Mouse (Mus musculus): ENCODE measurements around the gene Bicra. TPM values are rescaled to one million over a fixed set of nuclear protein-coding genes. Genes with fewer than 3 reads are reported as not detected.

Gene Bicra
- total and polyA plus RNA-seq, 3 experiments = 0.81 to 14.1 TPM; not detected in 1

DNA sequence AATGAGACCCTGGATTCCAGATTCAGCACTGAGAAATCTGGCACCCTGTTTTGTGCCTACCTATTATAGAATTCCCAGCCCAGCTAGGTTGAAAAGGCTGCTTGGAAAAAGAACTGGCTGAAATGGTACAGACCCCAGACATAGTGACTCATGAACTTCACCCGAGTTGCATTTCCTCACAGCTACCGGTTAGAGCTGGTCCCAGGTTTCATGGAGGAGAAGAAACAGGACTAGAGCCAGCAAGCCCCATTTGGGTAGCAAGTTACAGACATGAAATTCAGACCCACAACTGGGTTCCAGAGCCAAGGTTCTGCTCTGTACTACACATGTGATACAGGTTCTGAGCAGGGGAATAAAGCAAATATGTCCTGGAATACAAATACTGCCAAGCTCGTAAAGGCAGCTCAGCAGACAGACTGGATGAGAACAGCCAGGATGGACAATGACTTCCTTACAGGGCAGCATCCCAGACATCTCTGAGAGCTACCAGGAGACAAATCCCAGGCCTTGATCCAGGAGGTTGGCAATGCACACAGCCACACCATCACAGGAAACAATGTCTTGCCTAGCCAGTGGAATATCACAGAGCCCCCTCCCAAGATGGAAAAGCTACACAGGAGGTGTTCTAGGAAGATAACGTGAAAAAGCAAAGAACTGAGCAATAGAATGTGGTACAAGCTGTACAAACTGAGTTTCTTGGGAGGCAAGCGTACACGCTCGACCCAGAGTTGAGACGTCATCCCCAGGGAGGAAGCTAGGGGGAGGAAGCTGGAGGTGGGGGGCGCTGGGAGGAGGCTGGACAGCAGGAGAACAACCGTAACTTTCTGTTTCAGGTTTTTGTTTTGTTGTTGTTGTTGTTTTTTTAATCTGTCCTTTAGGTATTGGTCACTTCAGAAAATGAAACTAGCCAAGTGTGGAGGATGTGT is 4.6 kb downstream of the Bicra start:
- Histone ChIP-seq H3K4me1 (ENCODE audit: control insufficient read depth in 1 of 2, insufficient read depth in 2 of 2, low read length in 2 of 2) (peaks cover 9 to 47% of the 10 kb centered on the region in 2 experiments), H3K9ac (ENCODE audit: control insufficient read depth, low read depth, low read length, poor library complexity, severe bottlenecking) (no peak overlapping the region), H3K27me3 (ENCODE audit: control insufficient read depth in 1 of 2, insufficient read depth in 2 of 2, low read length in 2 of 2) (no peaks in the 10 kb centered on the region), H3K79me2 (ENCODE audit: control insufficient read depth, insufficient read depth, low read length, poor library complexity) (peaks cover 40% of the 10 kb centered on the region), H3K9me3 (replicated peaks; ENCODE audit: insufficient read depth, low read length) (no peaks in the 10 kb centered on the region), H3K4me3 (ENCODE audit: control insufficient read depth in 1 of 2, insufficient read depth in 1 of 2, low read depth in 2 of 2, low read length in 2 of 2) (no peak overlapping the region), H3K36me3 (ENCODE audit: control insufficient read depth in 1 of 2, insufficient read depth in 2 of 2, low read length in 2 of 2) (peaks cover 0 to 24% of the 10 kb centered on the region in 2 experiments; a peak in 2 of 4 replicates), H3K27ac (ENCODE audit: control insufficient read depth, low read depth, low read length) (no peak overlapping the region)
- DNase-seq (ENCODE audit: low read depth, low spot score) = no peak
- TF ChIP-seq E2F4 (IDR thresholded peaks at IDR 0.05; ENCODE audit: borderline replicate concordance, low read depth, low read length) (no peak), MAX (IDR thresholded peaks at IDR 0.05; ENCODE audit: low read length) (no peak), POLR2AphosphoS5 (IDR thresholded peaks at IDR 0.05; ENCODE audit: borderline replicate concordance, low read depth, low read length) (no peak), ZKSCAN1 (IDR thresholded peaks at IDR 0.05; ENCODE audit: low read depth, low read length) (no peak), MEF2A (IDR thresholded peaks at IDR 0.05; ENCODE audit: extremely low read depth, insufficient replicate concordance, low read depth, low read length, poor library complexity, severe bottlenecking) (no peak), TBP (IDR thresholded peaks at IDR 0.05; ENCODE audit: low read depth, low read length) (no peak), ZNF384 (IDR thresholded peaks at IDR 0.05; ENCODE audit: low read depth, low read length) (no peak)

DNA sequence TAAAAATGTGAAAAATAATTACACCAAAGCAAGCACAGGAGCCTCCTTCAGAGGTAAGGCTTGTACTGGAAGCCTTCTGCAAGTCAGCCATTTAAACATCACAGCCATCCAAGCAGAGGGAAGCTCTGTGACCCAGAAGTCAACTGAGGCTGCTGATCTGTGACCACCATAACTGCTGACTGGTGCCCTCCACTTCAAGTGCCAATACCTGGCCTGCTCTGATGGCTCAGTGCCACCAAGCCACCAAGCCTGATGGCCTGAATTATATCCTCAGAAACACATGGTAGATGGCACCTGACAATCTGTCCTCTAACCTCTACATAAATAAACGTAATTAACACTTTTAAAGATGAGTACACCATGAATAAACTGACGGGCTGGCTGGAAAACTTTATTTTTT is 6.5 kb downstream of the Bicra start:
- Histone ChIP-seq H3K9me3 (replicated peaks; ENCODE audit: insufficient read depth, low read length) (no peaks in the 10 kb centered on the region), H3K9ac (ENCODE audit: control insufficient read depth, low read depth, low read length, poor library complexity, severe bottlenecking) (no peak overlapping the region), H3K36me3 (ENCODE audit: control insufficient read depth in 1 of 2, insufficient read depth in 2 of 2, low read length in 2 of 2) (peaks cover 0 to 24% of the 10 kb centered on the region in 2 experiments; a peak in 2 of 4 replicates), H3K27me3 (ENCODE audit: control insufficient read depth in 1 of 2, insufficient read depth in 2 of 2, low read length in 2 of 2) (no peaks in the 10 kb centered on the region), H3K79me2 (ENCODE audit: control insufficient read depth, insufficient read depth, low read length, poor library complexity) (peaks cover 34% of the 10 kb centered on the region), H3K4me1 (ENCODE audit: control insufficient read depth in 1 of 2, insufficient read depth in 2 of 2, low read length in 2 of 2) (peaks cover 9 to 47% of the 10 kb centered on the region in 2 experiments), H3K27ac (ENCODE audit: control insufficient read depth, low read depth, low read length) (no peak overlapping the region), H3K4me3 (ENCODE audit: control insufficient read depth in 1 of 2, insufficient read depth in 1 of 2, low read depth in 2 of 2, low read length in 2 of 2) (no peak overlapping the region)
- DNase-seq (ENCODE audit: low read depth, low spot score) = no peak
- TF ChIP-seq ZNF384 (IDR thresholded peaks at IDR 0.05; ENCODE audit: low read depth, low read length) (no peak), USF1 (IDR thresholded peaks at IDR 0.05; ENCODE audit: low read depth, low read length) (no peak), RAD21 (IDR thresholded peaks at IDR 0.05; ENCODE audit: low read depth, low read length) (no peak), POLR2AphosphoS5 (IDR thresholded peaks at IDR 0.05; ENCODE audit: borderline replicate concordance, low read depth, low read length) (no peak), POLR2A (IDR thresholded peaks at IDR 0.05; ENCODE audit: control insufficient read depth in 1 of 2, insufficient read depth in 1 of 2, low read depth in 1 of 2, low read length in 2 of 2, poor library complexity in 1 of 2) (no peak), ZMIZ1 (IDR thresholded peaks at IDR 0.05; ENCODE audit: low read depth, low read length) (no peak), NRF1 (IDR thresholded peaks at IDR 0.05; ENCODE audit: insufficient read depth, low read depth, low read length, poor library complexity, severe bottlenecking) (no peak), GATA1 (IDR thresholded peaks at IDR 0.05; ENCODE audit: low read depth, low read length) (no peak), CTCF (IDR thresholded peaks at IDR 0.05 in 2 of 3, conservative IDR thresholded peaks at IDR 0.05 in 1 of 3; ENCODE audit: control insufficient read depth in 1 of 3, insufficient read depth in 1 of 3, low read depth in 2 of 3, low read length in 3 of 3, poor library complexity in 1 of 3, severe bottlenecking in 1 of 3) (no peak), EP300 (IDR thresholded peaks at IDR 0.05; ENCODE audit: low read depth in 1 of 2, low read length in 2 of 2) (no peak), CHD1 (IDR thresholded peaks at IDR 0.05; ENCODE audit: low read depth, low read length) (no peak), BHLHE40 (IDR thresholded peaks at IDR 0.05; ENCODE audit: borderline replicate concordance, low read depth, low read length) (no peak), ELF1 (IDR thresholded peaks at IDR 0.05; ENCODE audit: low read depth, low read length) (no peak), TCF12 (IDR thresholded peaks at IDR 0.05; ENCODE audit: low read depth, low read length) (no peak), CHD2 (IDR thresholded peaks at IDR 0.05; ENCODE audit: low read length) (no peak), POLR2AphosphoS2 (IDR thresholded peaks at IDR 0.05; ENCODE audit: low read length) (no peak)

Measured in MEL (cell line).